Mouse (Mus musculus) liver, postnatal 0 days (tissue): ENCODE data around the gene Slc16a10. TPM values are rescaled to one million over a fixed set of nuclear protein-coding genes. Genes with fewer than 3 reads are reported as not detected.

Experiments used
- ATAC-seq: fragments of 200-750 bp; cut with Nextera tagmentation; 2 replicates; pipeline ENCODE4 v1.8.0; 2017; ENCODE audit warnings: mild to moderate bottlenecking, moderate library complexity
- DNase-seq: peaks from one replicate; pipeline ENCODE4 v3.0.0-alpha.2; 2016
- H3K27ac ChIP-seq: fragments of 300-500 bp; sonication (generic); 2 replicates; pipeline ENCODE4 v1.5.1; 2014; ENCODE audit warnings: antibody characterized with exemption, moderate library complexity, mild to moderate bottlenecking, low read depth
- H3K27me3 ChIP-seq: fragments of 300-500 bp; sonication (generic); 2 replicates; pipeline ENCODE4 v1.6.1; 2014; ENCODE audit warnings: low read length, control low read depth, mixed read lengths; ENCODE audit not compliant: insufficient read depth
- H3K36me3 ChIP-seq: fragments of 300-500 bp; sonication (generic); replicated peaks from 2 replicates; pipeline ENCODE4 v1.6.1; 2014; ENCODE audit warnings: mild to moderate bottlenecking, control low read depth, low read length, moderate library complexity, mixed read lengths; ENCODE audit not compliant: insufficient read depth
- H3K4me1 ChIP-seq: fragments of 300-500 bp; sonication (generic); 2 replicates; pipeline ENCODE4 v1.6.1; 2014; ENCODE audit warnings: antibody characterized with exemption, mild to moderate bottlenecking, control low read depth; ENCODE audit not compliant: insufficient read depth
- H3K4me2 ChIP-seq: fragments of 300-500 bp; sonication (generic); 2 replicates; pipeline ENCODE4 v1.6.1; 2014; ENCODE audit warnings: low read depth, mild to moderate bottlenecking, low read length, moderate library complexity, mixed read lengths
- H3K4me3 ChIP-seq: fragments of 300-500 bp; sonication (generic); 2 replicates; pipeline ENCODE4 v1.5.1; 2014; ENCODE audit warnings: low read depth, low read length
- H3K9ac ChIP-seq: fragments of 300-500 bp; sonication (generic); replicated peaks from 2 replicates; pipeline ENCODE4 v1.6.1; 2014; ENCODE audit warnings: mild to moderate bottlenecking, moderate library complexity
- H3K9me3 ChIP-seq: fragments of 300-500 bp; sonication (generic); 2 replicates; pipeline ENCODE4 v1.6.1; 2016; ENCODE audit warnings: mild to moderate bottlenecking, control low read depth, low read length, mixed read lengths
- CTCF ChIP-seq: sonication (generic); IDR thresholded peaks from 2 replicates; pipeline ENCODE4 v1.5.1; 2016; ENCODE audit warnings: antibody characterized with exemption, low read depth
- EP300 ChIP-seq: IDR thresholded peaks from 2 replicates; pipeline ENCODE4 v1.6.1; 2016; ENCODE audit warnings: antibody characterized with exemption, low read depth, mild to moderate bottlenecking
- WGBS: fragments of 180-500 bp; shearing (Covaris S2); extraction: QIAGEN DNeasy Blood & Tissue Kit; methylation state at CpG from one replicate; pipeline ENCODE4 v1.1.7; 2014; ENCODE audit not compliant: insufficient replicate concordance; 5-methylcytosine and 5-hydroxymethylcytosine counted together
- polyA plus RNA-seq: library from polyadenylated mRNA; unstranded; fragments of >200 nt; fragmentation: Nextera tagmentation; extraction: Ambion mirVana; gene quantifications from 2 replicates; pipeline ENCODE4 v1.2.1, GENCODE M21; 2015

The Slc16a10 gene
- polyA plus RNA-seq, 1 experiment from 2014 or later, result 22.1 TPM

DNA sequence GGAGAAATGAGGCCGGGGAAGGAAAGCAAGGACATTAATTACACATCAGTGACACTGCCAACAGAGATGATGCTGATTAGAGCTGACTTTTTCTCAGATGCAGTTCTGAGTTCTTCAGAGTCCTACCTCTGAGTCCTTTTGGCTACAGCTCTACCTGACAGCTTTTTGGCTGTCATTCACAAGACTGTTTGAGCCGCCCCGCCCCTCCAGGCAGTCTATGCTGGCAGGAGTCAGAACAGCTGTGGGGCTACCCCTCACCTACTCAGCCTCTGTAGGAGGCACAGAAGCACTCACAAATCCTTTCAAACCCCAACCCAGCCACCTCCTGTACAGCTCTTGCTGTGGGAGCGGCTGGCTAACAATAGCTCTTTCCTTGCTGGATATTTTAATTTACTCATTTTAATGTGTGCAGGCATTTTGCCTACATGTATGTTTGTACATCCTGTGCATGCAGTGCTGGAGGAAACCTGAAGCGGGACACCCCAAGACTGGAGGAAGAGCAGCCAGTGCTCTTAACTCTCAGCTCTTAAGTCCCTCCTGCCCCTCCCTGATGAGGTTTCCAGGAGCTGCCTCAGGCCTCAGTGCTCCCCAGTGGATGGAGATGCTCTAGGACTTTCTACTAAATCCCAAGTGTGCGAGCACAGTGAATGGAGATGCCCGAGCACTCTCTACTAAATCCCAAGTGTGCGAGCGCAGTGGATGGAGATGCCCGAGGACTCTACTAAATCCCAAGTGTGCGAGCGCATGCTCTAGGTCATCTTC is 57.5 kb downstream of the Slc16a10 start:
- TF ChIP-seq EP300 (no peak), CTCF (no peak)
- H3K9ac ChIP-seq, result no peak overlapping the region
- no peaks in the 10 kb centered on the region for H3K9me3 ChIP-seq
- ATAC-seq (no peak), DNase-seq (no peak)
- WGBS, result 89% methylated on average over 12 of the region's 12 CpGs
- H3K27ac ChIP-seq, result no peak overlapping the region
- H3K4me3 ChIP-seq, result no peak overlapping the region
- H3K27me3 ChIP-seq, result no peaks in the 10 kb centered on the region
- H3K4me1 ChIP-seq, result no peaks in the 10 kb centered on the region
- no peak overlapping the region for H3K4me2 ChIP-seq
- no peaks in the 10 kb centered on the region; the same call in 1 of the 2 replicates for H3K36me3 ChIP-seq

DNA sequence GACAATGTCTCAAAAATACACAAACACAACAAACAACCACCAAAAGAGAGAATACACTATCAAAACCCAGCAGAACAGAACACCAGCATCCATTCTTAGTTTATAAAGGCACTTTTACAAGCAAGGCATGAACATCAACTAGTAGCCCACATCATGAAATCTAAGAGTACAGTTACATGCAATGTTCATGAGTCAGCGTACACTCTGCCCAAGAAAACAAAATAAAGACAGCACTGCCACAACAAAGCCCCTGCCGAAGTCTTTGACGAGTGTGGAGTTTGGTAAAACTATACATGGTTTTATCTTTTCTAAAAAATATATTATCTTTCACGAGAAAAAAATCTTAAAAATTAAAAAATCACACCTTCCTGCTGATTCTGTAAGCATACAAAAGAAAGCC is 58.5 kb downstream of the Slc16a10 start:
- Histone ChIP-seq H3K36me3 (0 out of 2 replicates have a peak, but pooled peaks cover 3% of the 10 kb centered on the region), H3K4me1 (no peaks in the 10 kb centered on the region), H3K9ac (no peak overlapping the region), H3K27me3 (no peaks in the 10 kb centered on the region), H3K4me3 (no peak overlapping the region), H3K4me2 (no peak overlapping the region), H3K27ac (no peak overlapping the region), H3K9me3 (no peaks in the 10 kb centered on the region)
- no peak for DNase-seq
- TF ChIP-seq CTCF, result no peak
- TF ChIP-seq EP300, result no peak
- no peak for ATAC-seq
- 81% methylated on average over 4 of the region's 4 CpGs for WGBS

- ATAC-seq (no peak), DNase-seq (no peak)
- no peak overlapping the region for H3K9ac ChIP-seq
- H3K4me3 ChIP-seq, result no peak overlapping the region
- no peak overlapping the region for H3K27ac ChIP-seq
- H3K27me3 ChIP-seq, result no peaks in the 10 kb centered on the region
- H3K36me3 ChIP-seq, result peaks cover 3% of the 10 kb centered on the region; the same call in 1 of the 2 replicates
- no peak for TF ChIP-seq EP300
- TF ChIP-seq CTCF, result no peak
- no peaks in the 10 kb centered on the region for H3K9me3 ChIP-seq
- WGBS, result 90% methylated on average over 7 of the region's 7 CpGs
- no peak overlapping the region for H3K4me2 ChIP-seq
- H3K4me1 ChIP-seq, result no peaks in the 10 kb centered on the region
These were observed 59.4 kb downstream of the Slc16a10 start for GRCm38 (mm10) chr10:40082668-40083067.

DNA sequence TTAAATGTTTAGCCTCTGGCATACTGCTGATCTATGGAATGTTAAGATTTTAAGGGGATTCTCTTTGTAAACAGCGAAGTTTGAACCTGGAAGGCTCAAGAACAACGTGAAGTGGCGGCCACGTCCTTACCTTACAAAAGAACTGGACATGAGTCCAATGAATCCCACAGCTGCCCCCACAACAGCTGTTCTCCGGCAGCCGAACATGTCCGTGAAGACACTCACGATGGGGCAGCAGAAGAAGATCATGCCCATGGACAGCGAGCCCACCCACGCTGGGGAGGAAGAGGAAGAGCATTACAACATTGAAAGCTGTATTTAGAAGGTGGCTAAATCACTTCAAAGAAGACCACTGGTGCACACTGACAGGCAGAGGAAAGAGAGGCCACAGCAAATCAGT is 61.5 kb downstream of the Slc16a10 start:
- Histone ChIP-seq H3K27ac (no peak overlapping the region), H3K9me3 (no peaks in the 10 kb centered on the region), H3K4me2 (no peak overlapping the region), H3K9ac (no peak overlapping the region), H3K4me1 (peaks cover 9% of the 10 kb centered on the region), H3K27me3 (no peaks in the 10 kb centered on the region), H3K36me3 (peaks cover 9% of the 10 kb centered on the region), H3K4me3 (no peak overlapping the region)
- DNase-seq (no peak), ATAC-seq (no peak)
- 79% methylated on average over 10 of the region's 10 CpGs for WGBS
- TF ChIP-seq CTCF (no peak), EP300 (no peak)

GRCm38 (mm10) chr10:40079256-40079655 is 62.8 kb downstream of the Slc16a10 start:
- H3K36me3 ChIP-seq, result peaks cover 9% of the 10 kb centered on the region
- no peak for DNase-seq
- H3K4me1 ChIP-seq, result peaks cover 9% of the 10 kb centered on the region
- WGBS, result 69% methylated on average over 2 of the region's 2 CpGs
- no peak overlapping the region for H3K9ac ChIP-seq
- H3K9me3 ChIP-seq, result no peaks in the 10 kb centered on the region
- H3K4me2 ChIP-seq, result no peak overlapping the region
- H3K27ac ChIP-seq, result no peak overlapping the region
- no peaks in the 10 kb centered on the region for H3K27me3 ChIP-seq
- ATAC-seq, result no peak
- no peak overlapping the region for H3K4me3 ChIP-seq
- TF ChIP-seq EP300, result no peak
- TF ChIP-seq CTCF, result no peak

- Histone ChIP-seq H3K4me2 (no peak overlapping the region), H3K36me3 (peaks cover 9% of the 10 kb centered on the region), H3K27me3 (no peaks in the 10 kb centered on the region), H3K4me3 (no peak overlapping the region), H3K27ac (no peak overlapping the region), H3K4me1 (peaks cover 9% of the 10 kb centered on the region), H3K9me3 (no peaks in the 10 kb centered on the region), H3K9ac (no peak overlapping the region)
- DNase-seq (no peak), ATAC-seq (no peak)
- WGBS, result 66% methylated on average over 6 of the region's 6 CpGs
- TF ChIP-seq EP300 (no peak), CTCF (no peak)
These were observed 64.1 kb downstream of the Slc16a10 start for GRCm38 (mm10) chr10:40077960-40078353.
